In the genomic region with DNA sequence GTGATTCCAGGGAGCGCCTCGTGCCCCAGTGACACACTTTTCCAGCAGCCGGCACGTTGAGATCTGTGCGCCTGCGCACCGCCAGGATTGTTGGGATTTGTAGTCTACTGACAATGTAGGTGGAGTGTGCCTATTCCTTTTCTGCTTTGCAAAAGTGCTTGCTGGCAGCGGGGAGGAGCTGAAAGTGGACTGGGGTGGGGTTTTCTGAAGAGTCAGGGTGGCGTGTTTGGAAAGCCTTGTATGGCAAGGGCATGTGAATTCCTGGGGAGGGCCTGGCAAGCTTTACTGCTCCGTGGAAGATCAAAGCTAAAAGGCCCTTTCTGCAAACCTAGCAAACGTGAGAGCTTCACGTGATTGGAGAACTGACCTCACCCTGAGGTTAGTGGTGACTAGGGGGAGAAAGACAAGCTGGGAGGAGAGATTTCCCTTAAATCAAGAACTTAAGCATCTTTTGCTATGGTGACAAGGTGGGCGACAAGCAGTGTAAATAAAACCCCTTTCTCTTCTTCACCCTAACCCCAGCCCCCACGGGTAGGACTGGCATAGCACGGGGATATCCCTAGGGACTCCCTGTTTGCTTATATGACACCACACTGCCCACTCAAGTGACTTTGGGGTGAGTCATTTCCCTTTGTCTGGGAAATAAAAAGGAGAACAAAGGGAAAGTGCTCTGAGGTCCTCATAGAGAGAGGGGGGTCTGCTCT, we compare ENCODE assay signal across 8 mouse cellular contexts. TPM values are rescaled to one million over a fixed set of nuclear protein-coding genes. Genes with fewer than 3 reads are reported as not detected.
DNase-seq lines count a peak whose midpoint lies in the region; ATAC-seq and TF ChIP-seq lines count a peak whose summit lies in the region.

No protein-coding gene starts in this region.

- peak overlapping the region; percentile 97 for H3K4me3 ChIP-seq in bone marrow macrophage, adult 2 months (ENCODE audit: insufficient read depth, low read length)
- H3K4me3 ChIP-seq in heart, embryonic 10.5 days: peak overlapping the region; percentile 60
- peak overlapping the region; percentile 43 for H3K4me3 ChIP-seq in kidney, embryonic 15.5 days (replicated peaks)
- peak overlapping the region; percentile 83 for H3K4me3 ChIP-seq in liver, adult 2 months (ENCODE audit: insufficient read depth, low read depth, low read length)

- peaks cover 34% of the 10 kb centered on the region for H3K4me1 ChIP-seq in bone marrow macrophage, adult 2 months (ENCODE audit: control insufficient read depth, insufficient read depth, low read length)
- H3K4me1 ChIP-seq in heart, embryonic 10.5 days: peaks cover 80% of the 10 kb centered on the region
- H3K4me1 ChIP-seq in kidney, embryonic 15.5 days: peaks cover 80% of the 10 kb centered on the region
- H3K4me1 ChIP-seq in liver, adult 2 months (ENCODE audit: control insufficient read depth, insufficient read depth, low read length): peaks cover 26% of the 10 kb centered on the region

- peak overlapping the region; percentile 18 for H3K9ac ChIP-seq in kidney, embryonic 15.5 days
- H3K9ac ChIP-seq in liver, adult 2 months (ENCODE audit: low read depth, low read length): peak overlapping the region; percentile 60

- DNase-seq in B cell, adult 2 months: peak; percentile 76
- DNase-seq in heart, embryonic 10.5 days (ENCODE audit: low spot score): peak; percentile 99
- peak; percentile 100 for DNase-seq in liver, adult 2 months (ENCODE audit: extremely low read depth, low read depth, low spot score)
- DNase-seq in spleen, postnatal 36 days (ENCODE audit: low spot score in 2 of 2): peak; percentile 85 to 88

- H3K36me3 ChIP-seq in heart, embryonic 10.5 days: peaks cover 10% of the 10 kb centered on the region
- peaks cover 8% of the 10 kb centered on the region for H3K36me3 ChIP-seq in kidney, embryonic 15.5 days
- peaks cover 24% of the 10 kb centered on the region for H3K36me3 ChIP-seq in liver, adult 2 months (ENCODE audit: control insufficient read depth, insufficient read depth, low read length)

- peak overlapping the region; percentile 94 for H3K27ac ChIP-seq in bone marrow macrophage, adult 2 months (ENCODE audit: insufficient read depth, low read depth, low read length)
- peak overlapping the region; percentile 91 for H3K27ac ChIP-seq in heart, embryonic 10.5 days
- peak overlapping the region; percentile 89 for H3K27ac ChIP-seq in kidney, embryonic 15.5 days
- H3K27ac ChIP-seq in liver, adult 2 months (replicated peaks; ENCODE audit: insufficient read depth, low read depth, low read length): peak overlapping the region; percentile 83

- 5% methylated on average over 15 of the region's 15 CpGs for WGBS in heart, embryonic 10.5 days
- under 1% methylated on average over 15 of the region's 15 CpGs for WGBS in kidney, embryonic 15.5 days
- WGBS in liver, adult 2 months: under 1% methylated on average over 15 of the region's 15 CpGs

- no peak for TF ChIP-seq POLR2A in bone marrow macrophage, adult 2 months (IDR thresholded peaks at IDR 0.05; ENCODE audit: borderline replicate concordance, low read depth, low read length)
- no peak for TF ChIP-seq POLR2A in liver, adult 2 months (IDR thresholded peaks at IDR 0.05; ENCODE audit: extremely low read depth, insufficient read depth, low read length)

- H3K4me2 ChIP-seq in kidney, embryonic 15.5 days: peak overlapping the region; percentile 87

- H3K9me3 ChIP-seq in heart, embryonic 10.5 days: no peaks in the 10 kb centered on the region
- no peaks in the 10 kb centered on the region for H3K9me3 ChIP-seq in kidney, embryonic 15.5 days (replicated peaks)

- TF ChIP-seq CTCF in bone marrow macrophage, adult 2 months (IDR thresholded peaks at IDR 0.05; ENCODE audit: low read depth, low read length): no peak
- TF ChIP-seq CTCF in liver, adult 2 months (IDR thresholded peaks at IDR 0.05; ENCODE audit: low read depth, low read length): no peak

- no peaks in the 10 kb centered on the region for H3K27me3 ChIP-seq in heart, embryonic 10.5 days (ENCODE audit: insufficient read depth, poor library complexity, severe bottlenecking)
- no peaks in the 10 kb centered on the region for H3K27me3 ChIP-seq in kidney, embryonic 15.5 days
- H3K27me3 ChIP-seq in liver, adult 2 months (ENCODE audit: control insufficient read depth, insufficient read depth, low read length): no peaks in the 10 kb centered on the region

- peak; percentile 20; the same call in 1 of the 2 replicates for ATAC-seq in erythroblast, adult 5-6 weeks (replicated peaks; ENCODE audit: low FRiP score, poor library complexity, severe bottlenecking)
- ATAC-seq in kidney, embryonic 15.5 days (replicated peaks; ENCODE audit: low FRiP score): peak; percentile 78
- ATAC-seq in monocyte, adult 5-6 weeks (replicated peaks; ENCODE audit: insufficient number of reproducible peaks, low FRiP score, low TSS enrichment, poor library complexity, severe bottlenecking): peak; percentile 51

- 0 out of 2 replicates have a peak, but pooled peaks cover 3% of the 10 kb centered on the region for H3K79me2 ChIP-seq in liver, adult 2 months (ENCODE audit: control insufficient read depth, insufficient read depth, low read length)

RNA-seq across cellular contexts. Expression of gene Nr1d1, which starts 0.4 kb away (rescaled TPM):
- polyA plus RNA-seq in bone marrow macrophage, adult 2 months (2012; ENCODE audit: insufficient read depth, insufficient read length, missing spikeins): 7.4 and 8.2 TPM in 2 replicates
- total RNA-seq in erythroblast, adult 5-6 weeks (2015; ENCODE audit: low replicate concordance): not detected in 2 replicates
- 0.26 and 0.42 TPM in 2 replicates for total RNA-seq in erythroblast, adult 5-6 weeks (2017; ENCODE audit: low replicate concordance)
- 3.6 and 5.9 TPM in 2 replicates for polyA plus RNA-seq in heart, embryonic 10.5 days (2016; fragmentation: Nextera tagmentation; extraction: Ambion mirVana)
- polyA plus RNA-seq in kidney, embryonic 15.5 days (2015; fragmentation: Nextera tagmentation; extraction: Ambion mirVana): 2.0 and 2.3 TPM in 2 replicates
- total RNA-seq in liver, adult 2 months (2014; rRNA removed): 19.0 and 45.4 TPM in 2 replicates
- 75.4 and 106 TPM in 2 replicates for polyA plus RNA-seq in liver, adult 2 months (2012; rRNA removed)
- total RNA-seq in monocyte, adult 5-6 weeks (2017): 0.68 to 4.7 TPM (median 1.9 TPM) in 3 replicates

RNA-seq across cellular contexts. Expression of gene Msl1, which starts 19.8 kb away (rescaled TPM):
- 78.4 and 79.3 TPM in 2 replicates for polyA plus RNA-seq in bone marrow macrophage, adult 2 months (2012; ENCODE audit: insufficient read depth, insufficient read length, missing spikeins)
- 30.3 and 42.7 TPM in 2 replicates for total RNA-seq in erythroblast, adult 5-6 weeks (2015; ENCODE audit: low replicate concordance)
- total RNA-seq in erythroblast, adult 5-6 weeks (2017; ENCODE audit: low replicate concordance): 26.1 and 26.3 TPM in 2 replicates
- 14.0 and 21.6 TPM in 2 replicates for polyA plus RNA-seq in heart, embryonic 10.5 days (2016; fragmentation: Nextera tagmentation; extraction: Ambion mirVana)
- 25.1 and 25.8 TPM in 2 replicates for polyA plus RNA-seq in kidney, embryonic 15.5 days (2015; fragmentation: Nextera tagmentation; extraction: Ambion mirVana)
- total RNA-seq in liver, adult 2 months (2014; rRNA removed): 15.5 and 17.7 TPM in 2 replicates
- 17.0 and 17.2 TPM in 2 replicates for polyA plus RNA-seq in liver, adult 2 months (2012; rRNA removed)
- total RNA-seq in monocyte, adult 5-6 weeks (2017): 108 to 125 TPM (median 112 TPM) in 3 replicates

RNA-seq across cellular contexts. Expression of gene Casc3, which starts 29.2 kb away (rescaled TPM):
- polyA plus RNA-seq in bone marrow macrophage, adult 2 months (2012; ENCODE audit: insufficient read depth, insufficient read length, missing spikeins): 37.9 and 40.1 TPM in 2 replicates
- 20.0 and 23.6 TPM in 2 replicates for total RNA-seq in erythroblast, adult 5-6 weeks (2015; ENCODE audit: low replicate concordance)
- 15.7 and 26.5 TPM in 2 replicates for total RNA-seq in erythroblast, adult 5-6 weeks (2017; ENCODE audit: low replicate concordance)
- 29.5 and 37.2 TPM in 2 replicates for polyA plus RNA-seq in heart, embryonic 10.5 days (2016; fragmentation: Nextera tagmentation; extraction: Ambion mirVana)
- 40.6 and 40.8 TPM in 2 replicates for polyA plus RNA-seq in kidney, embryonic 15.5 days (2015; fragmentation: Nextera tagmentation; extraction: Ambion mirVana)
- 3.6 and 6.6 TPM in 2 replicates for total RNA-seq in liver, adult 2 months (2014; rRNA removed)
- polyA plus RNA-seq in liver, adult 2 months (2012; rRNA removed): 11.2 and 12.5 TPM in 2 replicates
- total RNA-seq in monocyte, adult 5-6 weeks (2017): 47.5 to 51.5 TPM (median 49.5 TPM) in 3 replicates

RNA-seq across cellular contexts. Expression of gene Thra, which starts 35.1 kb away (rescaled TPM):
- polyA plus RNA-seq in bone marrow macrophage, adult 2 months (2012; ENCODE audit: insufficient read depth, insufficient read length, missing spikeins): 20.7 and 23.5 TPM in 2 replicates
- 1.9 and 5.0 TPM in 2 replicates for total RNA-seq in erythroblast, adult 5-6 weeks (2015; ENCODE audit: low replicate concordance)
- total RNA-seq in erythroblast, adult 5-6 weeks (2017; ENCODE audit: low replicate concordance): 4.3 and 8.1 TPM in 2 replicates
- polyA plus RNA-seq in heart, embryonic 10.5 days (2016; fragmentation: Nextera tagmentation; extraction: Ambion mirVana): 19.2 and 23.2 TPM in 2 replicates
- 21.7 and 26.9 TPM in 2 replicates for polyA plus RNA-seq in kidney, embryonic 15.5 days (2015; fragmentation: Nextera tagmentation; extraction: Ambion mirVana)
- total RNA-seq in liver, adult 2 months (2014; rRNA removed): 5.5 and 8.9 TPM in 2 replicates
- 13.6 and 14.9 TPM in 2 replicates for polyA plus RNA-seq in liver, adult 2 months (2012; rRNA removed)
- total RNA-seq in monocyte, adult 5-6 weeks (2017): 3.4 to 5.4 TPM (median 4.3 TPM) in 3 replicates

RNA-seq across cellular contexts. Expression of gene Med24, which starts 46.3 kb away (rescaled TPM):
- polyA plus RNA-seq in bone marrow macrophage, adult 2 months (2012; ENCODE audit: insufficient read depth, insufficient read length, missing spikeins): 26.9 and 32.2 TPM in 2 replicates
- total RNA-seq in erythroblast, adult 5-6 weeks (2015; ENCODE audit: low replicate concordance): 8.8 and 17.3 TPM in 2 replicates
- total RNA-seq in erythroblast, adult 5-6 weeks (2017; ENCODE audit: low replicate concordance): 10.3 and 17.6 TPM in 2 replicates
- polyA plus RNA-seq in heart, embryonic 10.5 days (2016; fragmentation: Nextera tagmentation; extraction: Ambion mirVana): 54.6 and 56.5 TPM in 2 replicates
- 58.2 and 64.7 TPM in 2 replicates for polyA plus RNA-seq in kidney, embryonic 15.5 days (2015; fragmentation: Nextera tagmentation; extraction: Ambion mirVana)
- 3.9 and 6.2 TPM in 2 replicates for total RNA-seq in liver, adult 2 months (2014; rRNA removed)
- 16.2 and 23.2 TPM in 2 replicates for polyA plus RNA-seq in liver, adult 2 months (2012; rRNA removed)
- 10.9 to 25.7 TPM (median 22.4 TPM) in 3 replicates for total RNA-seq in monocyte, adult 5-6 weeks (2017)

Comparison
In these comparisons a context has a peak if more than half of its experiments do, and no peak if none do; other contexts are left out.
1. Peak in every context shown above with its lines: DNase-seq, ATAC-seq, H3K4me3 ChIP-seq and H3K27ac ChIP-seq.
2. H3K4me3 ChIP-seq: peak in every context shown above with its lines; median percentile 97 in bone marrow macrophage, adult 2 months; 83 in liver, adult 2 months; 60 in heart, embryonic 10.5 days; 43 in kidney, embryonic 15.5 days.
3. ATAC-seq: peak in every context shown above with its lines; median percentile 78 in kidney, embryonic 15.5 days; 51 in monocyte, adult 5-6 weeks; 20 in erythroblast, adult 5-6 weeks.